Mouse (Mus musculus) spleen, postnatal 10 days (tissue): ENCODE measurements around the gene Prtn3.

ENCODE experiments used
- DNase-seq, 2 experiments: peaks; one replicate each; pipeline ENCODE4 v3.0.0; 2021 to 2022; ENCODE audit warnings: low spot score in 2 of 2

Gene Prtn3

DNA sequence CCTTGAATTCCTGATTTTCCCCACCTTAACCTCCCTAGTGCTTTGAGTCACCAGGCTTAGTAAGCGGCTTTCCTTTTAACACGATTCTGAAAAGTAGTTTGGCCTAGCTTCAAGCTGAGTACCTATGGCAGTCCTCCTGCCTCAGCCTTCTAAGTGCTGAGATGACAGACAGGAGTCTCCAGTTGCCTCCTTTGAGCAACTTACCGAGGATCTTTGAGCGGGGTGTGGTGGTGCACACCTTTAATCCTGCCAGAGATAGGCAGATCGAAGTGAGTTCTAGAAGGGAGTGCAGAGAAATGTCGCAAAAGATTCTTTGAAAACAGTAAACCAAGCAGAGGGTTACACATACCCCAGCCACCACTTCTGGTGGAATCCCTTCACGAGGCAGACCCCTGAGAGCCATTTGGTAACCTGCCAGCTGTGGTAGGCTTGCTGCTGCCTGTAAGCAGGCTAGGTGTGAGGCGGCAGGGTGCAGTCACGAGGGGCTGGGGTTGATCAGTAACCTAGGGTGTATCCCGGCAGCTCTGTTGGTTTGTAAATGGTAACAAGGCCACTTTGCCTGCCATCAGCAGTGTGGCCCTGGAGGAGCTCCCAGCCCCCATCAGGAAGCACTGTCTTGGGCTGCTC, 18.6 kb upstream of the Prtn3 start:
- DNase-seq = peak; percentile 47 to 55

DNA sequence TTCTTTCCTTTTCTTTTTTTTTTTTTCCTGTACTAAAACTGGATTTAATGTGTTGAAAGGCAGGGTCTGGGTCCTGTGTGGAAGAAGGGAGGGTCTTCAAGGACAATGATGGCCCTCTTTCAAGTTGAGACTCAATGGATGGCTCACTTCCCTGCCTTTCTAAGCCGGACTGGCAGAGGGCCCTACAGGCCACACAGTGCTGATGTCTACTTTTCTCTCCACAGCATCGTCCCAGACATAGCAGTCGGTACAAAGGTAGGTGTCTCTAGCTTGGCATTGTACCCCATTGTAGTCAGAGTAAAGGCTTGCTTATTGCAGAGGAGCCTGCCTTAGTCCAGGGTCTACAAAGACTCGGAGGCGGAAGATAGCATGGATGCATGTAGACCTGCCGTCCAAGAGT, 18.0 kb upstream of the Prtn3 start:
- DNase-seq = no peak

DNA sequence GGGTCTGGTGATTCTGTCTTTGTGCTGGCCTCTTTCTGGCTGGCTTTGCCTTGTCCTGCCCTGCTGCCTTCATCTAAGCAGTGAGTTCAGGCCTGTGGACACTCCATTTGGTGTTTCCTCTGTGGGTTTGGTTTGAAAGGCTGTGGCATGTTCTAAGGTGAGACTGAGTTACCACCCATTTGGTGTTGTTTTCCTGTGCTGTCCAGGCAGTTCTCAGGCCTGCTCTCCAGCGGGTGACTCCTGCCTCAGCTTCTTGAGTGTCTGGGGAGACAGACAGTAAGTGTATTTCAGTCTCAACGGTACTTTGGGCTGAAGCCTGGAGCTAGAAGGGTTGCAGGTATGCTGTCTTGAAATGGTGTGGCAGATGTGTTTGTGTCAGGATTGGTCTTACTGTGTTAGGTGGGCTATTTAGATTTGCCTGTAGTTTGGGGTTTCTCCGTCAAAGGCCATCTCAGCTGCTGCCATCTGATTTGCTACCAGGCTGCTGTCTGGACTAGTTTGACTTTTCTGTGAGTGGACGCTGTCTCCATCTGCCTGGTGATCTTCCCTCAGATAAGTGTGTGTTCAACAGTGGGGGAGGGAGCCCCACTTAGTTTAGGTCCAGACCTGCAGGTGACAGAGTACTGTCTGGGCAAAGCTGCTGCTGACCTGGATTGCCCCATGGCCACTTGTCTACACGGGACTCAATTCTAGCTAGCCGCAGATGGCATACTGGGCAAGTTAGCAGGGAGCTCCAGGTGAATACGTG, 17.4 kb upstream of the Prtn3 start:
- no peak for DNase-seq

DNA sequence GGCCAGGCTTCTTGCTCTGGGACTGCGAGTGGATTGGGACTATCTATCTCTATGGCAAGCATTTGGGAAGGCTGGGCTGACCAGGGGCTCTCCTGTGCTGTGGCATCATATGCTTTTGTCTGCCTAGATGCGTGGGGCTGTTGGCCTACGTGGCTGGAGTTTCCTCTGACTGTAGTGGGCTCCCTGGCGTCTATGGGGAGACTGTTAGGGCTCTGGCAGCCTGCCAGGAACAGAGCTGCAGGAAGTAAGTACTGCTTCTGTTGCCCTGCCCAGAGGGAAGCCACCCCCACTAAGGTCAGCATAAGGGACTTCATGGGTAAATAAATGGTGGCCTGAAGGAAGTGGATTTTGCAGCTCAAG, 16.8 kb upstream of the Prtn3 start:
- DNase-seq = peak; percentile 45 to 71

DNA sequence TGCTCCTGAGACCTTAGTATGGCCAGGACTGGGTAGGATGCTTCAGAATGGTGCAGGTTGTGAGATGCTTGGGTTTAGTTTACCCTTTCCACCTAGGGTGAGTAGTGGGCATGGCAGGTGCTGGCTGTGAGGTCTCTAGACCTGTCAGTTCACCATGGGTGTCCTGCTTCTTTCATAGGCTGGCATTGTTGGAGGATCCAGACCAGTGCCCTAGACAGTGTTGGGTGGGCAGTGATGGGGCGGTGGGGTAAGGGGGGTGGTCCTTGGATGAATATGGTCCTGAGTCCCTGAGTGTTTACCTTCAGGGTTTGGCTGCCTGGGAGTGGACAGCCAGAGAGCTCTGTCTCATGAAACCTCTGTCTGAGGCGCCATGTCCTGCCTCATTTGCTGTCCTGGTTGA, 16.4 kb upstream of the Prtn3 start:
- DNase-seq = no peak

DNA sequence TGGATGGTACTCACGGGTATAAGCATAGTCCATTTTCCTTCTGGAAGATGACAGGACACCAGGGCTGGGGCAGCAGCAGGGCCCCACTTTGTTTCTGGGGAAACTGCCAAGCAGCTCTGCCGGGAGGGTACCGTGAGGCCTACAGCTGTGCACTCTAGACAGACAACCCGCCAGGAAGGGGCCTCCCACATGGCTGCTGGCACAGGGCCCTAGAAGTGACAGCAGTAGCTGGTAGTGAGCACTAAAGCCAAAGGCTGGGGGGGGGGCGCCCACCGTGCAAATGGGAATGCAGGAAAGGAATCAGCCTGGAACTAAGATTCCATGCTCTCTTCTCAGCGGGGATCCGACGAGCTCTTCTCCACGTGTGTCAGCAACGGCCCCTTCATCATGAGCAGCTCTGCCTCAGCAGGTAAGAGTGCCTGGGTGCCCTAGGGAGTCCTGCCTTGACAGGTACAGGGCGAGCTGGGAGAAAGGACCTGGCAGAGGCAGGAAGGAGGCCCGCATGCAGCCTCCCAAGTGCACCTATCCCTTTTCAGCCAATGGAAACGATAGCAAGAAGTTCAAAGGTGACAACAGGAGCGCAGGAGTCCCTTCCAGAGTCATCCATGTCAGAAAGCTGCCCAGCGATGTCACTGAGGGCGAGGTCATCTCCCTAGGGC, 15.7 kb upstream of the Prtn3 start:
- no peak for DNase-seq

DNA sequence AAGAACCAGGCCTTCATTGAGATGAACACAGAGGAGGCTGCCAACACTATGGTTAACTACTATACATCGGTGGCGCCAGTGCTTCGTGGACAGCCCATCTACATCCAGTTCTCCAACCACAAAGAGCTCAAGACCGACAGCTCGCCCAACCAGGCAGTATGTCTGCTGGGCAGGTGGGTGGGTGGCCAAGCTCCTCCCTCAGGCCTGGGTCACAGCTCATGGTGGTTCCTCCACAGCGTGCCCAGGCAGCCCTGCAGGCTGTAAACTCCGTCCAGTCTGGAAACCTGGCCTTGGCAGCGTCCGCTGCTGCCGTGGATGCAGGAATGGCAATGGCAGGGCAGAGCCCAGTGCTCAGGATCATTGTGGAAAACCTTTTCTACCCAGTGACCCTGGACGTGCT, 15.2 kb upstream of the Prtn3 start:
- DNase-seq = no peak

DNA sequence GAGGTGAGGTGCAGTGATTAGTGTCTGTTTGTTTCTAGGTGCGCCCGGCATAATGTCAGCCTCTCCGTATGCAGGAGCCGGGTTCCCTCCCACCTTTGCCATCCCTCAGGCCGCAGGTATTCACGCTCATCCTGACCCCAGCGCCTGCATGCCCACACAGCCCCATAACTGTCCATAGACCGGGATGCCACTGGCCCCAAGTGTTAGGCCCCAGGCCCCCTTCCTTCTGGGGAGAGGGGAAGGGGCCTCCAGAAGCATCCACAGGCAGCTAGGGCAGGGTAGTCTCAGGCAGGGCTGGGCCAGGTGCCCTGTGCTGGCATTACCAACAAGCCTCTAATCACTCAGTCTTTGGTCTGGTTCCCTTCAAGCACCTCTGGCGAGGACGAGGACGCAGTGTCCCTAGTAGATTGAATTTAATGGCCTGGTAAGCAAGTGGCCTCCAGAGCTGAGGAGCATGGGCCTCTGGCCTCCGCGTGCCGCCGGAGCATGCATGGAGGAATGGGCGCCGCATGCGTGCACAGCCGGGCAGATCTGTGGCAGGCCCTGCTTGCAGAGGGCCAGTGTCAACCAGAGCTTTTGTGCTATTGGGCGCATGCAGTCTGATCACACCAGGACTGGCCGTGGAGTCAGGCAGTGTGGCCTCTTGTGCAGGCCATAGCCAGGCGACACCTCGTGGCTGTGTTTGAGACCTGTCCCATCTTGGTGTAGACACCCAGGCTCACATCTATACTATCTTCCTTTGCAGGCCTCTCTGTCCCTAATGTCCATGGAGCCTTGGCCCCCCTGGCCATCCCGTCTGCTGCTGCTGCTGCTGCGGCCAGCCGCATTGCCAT, 14.0 kb upstream of the Prtn3 start:
- DNase-seq = no peak

DNA sequence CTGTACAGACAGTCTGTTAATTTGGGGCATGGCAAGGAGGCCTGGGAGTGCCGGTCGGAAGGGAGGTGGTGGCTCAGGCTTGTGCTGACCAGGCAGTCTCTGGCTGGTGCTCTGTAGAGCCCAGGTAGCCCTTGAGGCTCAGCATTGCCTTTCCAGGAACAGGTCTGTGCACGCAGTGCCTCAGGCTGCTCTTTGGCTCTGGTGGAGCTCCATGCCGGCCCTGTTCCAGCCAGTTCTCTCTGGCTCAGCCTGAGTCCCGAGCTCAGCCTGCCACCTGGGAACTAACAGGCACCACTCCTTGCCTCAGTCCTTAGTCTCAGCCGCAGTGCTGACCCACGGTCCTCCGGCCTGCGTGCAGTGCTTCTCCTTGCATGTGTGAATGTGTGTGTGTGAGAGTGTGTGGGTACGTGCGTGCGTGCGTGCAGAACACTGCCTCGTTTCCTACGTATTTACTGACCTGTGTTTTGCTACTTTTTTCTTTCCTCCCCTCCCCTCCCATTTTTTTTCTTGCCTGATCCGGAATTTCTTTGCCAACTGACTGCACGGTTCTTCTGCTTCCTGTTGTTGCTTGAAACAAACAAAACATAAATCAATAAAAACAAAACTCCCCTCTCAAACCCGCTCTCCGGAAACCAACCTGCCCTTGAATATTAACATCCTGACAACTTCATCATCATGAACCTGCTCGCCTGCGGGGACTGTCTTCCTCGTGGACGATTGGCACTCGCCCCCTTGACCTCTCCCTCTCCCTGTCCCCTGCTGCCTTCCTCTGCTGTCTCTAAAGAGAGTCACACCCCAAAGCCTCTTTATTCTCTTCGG, 12.8 kb upstream of the Prtn3 start:
- DNase-seq = no peak

DNA sequence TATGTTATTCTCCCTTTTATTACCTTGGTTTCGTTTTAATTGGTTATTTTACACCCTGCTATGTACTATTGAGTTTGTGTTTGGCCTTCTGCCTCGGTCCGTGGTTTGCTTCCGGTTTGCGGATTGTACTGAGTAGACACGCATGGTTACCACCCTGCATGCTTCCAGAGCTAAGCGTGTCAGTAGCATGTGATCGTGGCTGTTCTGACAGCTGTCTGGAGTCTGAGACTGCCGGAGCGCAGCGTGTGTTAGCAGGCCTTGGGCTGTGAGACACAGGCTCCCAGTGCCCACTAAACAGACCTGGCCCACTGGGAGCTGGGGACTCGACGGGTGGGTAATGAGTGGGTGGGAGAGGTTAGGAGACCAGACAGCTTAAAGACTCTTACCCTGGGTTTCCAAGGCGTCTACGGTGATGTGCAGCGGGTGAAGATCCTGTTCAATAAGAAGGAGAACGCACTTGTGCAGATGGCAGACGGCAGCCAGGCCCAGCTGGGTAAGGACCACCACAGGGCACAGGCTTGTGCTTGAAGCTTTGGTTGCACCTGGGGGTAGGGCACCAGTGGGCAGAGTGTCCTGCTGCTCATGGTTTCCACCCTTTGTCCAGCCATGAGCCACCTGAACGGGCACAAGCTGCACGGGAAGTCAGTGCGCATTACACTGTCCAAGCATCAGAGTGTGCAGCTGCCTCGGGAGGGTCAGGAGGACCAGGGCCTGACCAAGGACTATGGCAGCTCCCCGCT, 12.1 kb upstream of the Prtn3 start:
- no peak for DNase-seq

DNA sequence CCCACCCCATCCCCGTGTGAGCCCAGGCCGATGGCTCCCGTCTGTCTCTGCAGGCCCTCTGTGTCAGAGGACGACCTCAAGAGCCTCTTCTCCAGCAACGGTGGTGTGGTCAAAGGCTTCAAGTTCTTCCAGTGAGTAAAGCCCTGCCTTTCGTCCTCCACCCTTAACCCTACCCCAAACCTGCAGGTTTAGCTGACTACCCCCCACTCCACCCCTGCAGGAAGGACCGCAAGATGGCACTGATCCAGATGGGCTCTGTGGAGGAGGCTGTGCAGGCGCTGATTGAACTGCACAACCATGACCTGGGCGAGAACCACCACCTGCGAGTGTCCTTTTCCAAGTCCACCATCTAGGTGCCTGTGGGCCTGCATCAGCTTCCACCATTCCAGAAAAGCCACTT, 11.4 kb upstream of the Prtn3 start:
- DNase-seq = no peak

DNA sequence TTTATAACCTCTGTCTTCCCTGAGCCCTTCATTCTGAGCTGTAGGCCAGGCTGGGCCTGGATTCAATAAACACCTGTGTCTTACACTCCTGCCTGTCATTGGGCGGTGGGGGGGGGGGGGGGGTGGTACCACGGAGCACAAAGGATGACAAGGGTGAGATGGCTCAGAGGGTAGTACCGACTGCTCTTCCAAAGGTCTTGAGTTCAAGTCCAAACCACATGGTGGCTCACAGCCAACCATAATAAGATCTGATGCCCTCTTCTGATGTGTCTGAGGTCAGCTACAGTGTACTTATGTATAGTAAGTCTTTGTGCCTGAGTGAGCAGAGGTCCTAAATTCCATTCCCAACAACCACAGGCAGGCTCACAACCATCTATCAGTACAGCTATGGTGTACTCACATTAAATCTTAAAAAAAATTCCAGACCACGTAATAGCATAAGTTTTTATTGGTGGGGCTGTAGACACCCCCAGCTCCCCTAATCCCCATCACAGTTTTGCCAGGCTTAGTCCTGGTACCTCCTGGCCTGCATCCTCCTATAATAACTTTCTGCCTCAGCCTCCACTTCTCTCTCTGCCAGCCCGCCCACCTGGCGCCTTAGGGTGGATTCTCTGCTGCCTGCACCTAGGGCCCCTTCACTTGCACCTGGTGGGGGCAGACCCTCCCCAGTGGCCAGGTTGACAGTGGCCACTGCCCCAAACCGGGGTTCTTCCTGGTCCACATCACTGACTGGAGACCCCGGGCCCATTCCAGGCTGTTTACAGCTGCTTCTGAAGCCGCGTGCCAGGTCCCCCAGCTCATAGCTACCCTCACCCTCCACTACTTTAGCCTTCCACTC, 9.7 kb upstream of the Prtn3 start:
- no peak for DNase-seq

DNA sequence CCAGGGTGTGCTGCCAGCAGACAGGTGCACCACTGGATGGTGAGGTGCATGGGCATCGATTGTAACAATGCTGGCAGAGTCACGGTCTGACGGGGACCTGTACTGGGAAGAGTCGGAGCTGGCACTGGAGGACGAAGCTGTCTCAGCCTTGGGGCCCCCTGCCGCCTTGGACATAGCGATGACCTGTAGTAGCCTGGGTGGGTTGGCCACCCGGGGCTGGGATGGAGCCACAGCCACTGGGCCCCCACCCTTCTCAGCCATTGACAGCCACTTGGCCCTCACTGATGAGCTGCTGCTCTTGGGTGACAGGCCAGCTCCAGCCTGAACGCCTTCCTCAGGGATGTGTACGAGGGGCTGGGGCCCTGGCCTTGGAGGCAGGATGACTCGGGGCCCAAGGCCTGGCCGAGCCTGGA, 9.1 kb upstream of the Prtn3 start:
- DNase-seq = no peak

DNA sequence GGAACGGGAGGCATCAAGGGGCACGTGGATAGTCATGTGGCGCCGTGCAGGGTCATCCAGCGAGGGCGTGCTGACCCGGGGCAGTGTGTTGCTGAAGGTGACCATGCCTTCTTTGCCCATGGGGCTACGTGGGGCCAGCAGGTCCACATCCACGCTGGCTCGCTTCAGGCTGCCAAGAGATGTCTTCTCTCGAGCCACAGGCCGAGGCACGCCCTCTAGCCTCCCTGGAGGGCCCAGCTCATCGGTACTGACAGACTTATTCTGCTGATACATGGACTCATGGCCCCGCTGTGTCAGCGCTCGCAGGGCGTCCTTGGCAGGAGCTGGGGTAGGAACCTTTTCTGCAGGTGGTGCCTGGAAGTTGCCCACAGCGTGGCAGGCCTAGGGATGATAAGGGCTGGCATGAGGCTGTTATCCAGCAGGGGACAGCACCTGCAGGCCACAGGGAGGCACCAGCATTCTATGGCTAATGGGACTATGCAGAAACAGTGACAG, 8.4 kb upstream of the Prtn3 start:
- DNase-seq = no peak

DNA sequence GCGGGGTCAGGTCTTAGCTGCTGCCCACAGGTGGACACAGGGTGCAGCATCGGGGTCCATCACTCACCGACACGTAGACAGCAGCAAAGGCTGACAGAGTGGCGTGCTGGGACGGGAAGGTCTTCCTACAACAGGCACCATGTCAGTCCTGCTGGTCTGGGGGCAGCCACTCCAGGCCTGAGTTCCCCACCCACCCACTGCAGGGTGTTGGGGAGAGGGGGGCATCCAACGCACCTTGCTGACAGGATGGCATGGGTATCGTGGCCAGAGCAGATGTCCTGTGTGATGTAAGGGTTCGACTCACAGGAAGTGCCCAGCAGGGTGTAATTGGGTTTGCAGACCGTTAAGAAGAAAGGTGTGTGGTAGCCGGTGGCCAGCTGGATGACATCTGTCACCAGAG, 7.7 kb upstream of the Prtn3 start:
- no peak for DNase-seq

DNA sequence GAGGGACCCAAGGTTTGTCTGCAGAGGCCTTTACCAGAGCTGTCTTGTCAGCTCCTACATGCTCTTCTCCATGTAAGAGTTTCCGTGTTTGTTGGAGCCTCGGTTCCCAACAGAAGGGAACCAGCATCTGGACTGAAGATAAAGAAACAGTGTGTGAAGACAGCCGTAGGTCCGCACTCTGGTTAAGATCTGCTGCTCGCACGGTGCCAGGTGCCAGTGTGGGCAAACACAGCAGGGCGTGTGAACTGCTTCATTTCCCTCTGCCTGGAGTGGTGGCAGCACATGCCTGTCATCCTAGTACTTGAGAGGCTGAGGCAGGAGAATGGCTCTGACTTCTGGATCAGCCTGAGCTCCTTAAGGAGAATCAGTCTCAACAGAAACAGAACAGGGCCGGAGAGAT, 2.4 kb upstream of the Prtn3 start:
- no peak for DNase-seq

DNA sequence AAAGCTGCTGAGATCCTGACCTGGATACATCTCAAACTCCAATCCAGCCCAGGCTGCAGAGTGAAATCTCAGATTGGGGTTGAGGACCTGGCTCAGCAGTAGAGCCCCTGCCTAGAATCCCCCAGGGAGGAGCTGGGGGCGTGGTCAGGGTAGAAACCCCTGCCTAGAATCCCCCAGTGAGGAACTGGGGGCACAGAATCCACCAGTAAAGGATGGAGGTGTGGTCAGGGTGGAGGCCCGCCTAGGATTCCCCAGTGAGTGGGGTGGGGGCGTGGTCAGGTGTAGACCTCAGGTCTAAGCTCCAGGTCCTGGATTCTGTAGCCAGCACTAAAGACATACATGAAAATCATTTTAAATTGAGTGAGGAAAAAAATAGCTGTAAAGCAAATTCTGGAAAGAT, 1.4 kb upstream of the Prtn3 start:
- no peak for DNase-seq

DNA sequence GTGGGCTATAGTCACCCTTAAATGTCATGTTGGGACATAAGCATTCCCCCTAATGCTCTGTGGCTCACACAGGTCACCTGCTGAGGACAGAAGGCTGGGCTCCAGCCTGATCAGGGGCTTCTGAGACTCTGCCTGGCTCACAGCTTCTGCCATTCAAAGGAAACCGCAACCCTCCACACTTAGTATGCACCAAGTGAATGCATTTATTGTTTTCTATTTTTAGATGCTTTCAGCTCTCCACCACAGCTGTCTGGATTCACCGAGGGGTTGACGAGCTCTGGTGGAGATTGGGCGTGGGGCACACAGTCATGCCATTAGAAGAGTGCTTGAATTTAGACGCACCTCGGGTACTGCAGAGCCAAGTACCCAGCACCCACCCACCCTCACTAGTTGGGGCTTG, 963 bp upstream of the Prtn3 start:
- no peak for DNase-seq

DNA sequence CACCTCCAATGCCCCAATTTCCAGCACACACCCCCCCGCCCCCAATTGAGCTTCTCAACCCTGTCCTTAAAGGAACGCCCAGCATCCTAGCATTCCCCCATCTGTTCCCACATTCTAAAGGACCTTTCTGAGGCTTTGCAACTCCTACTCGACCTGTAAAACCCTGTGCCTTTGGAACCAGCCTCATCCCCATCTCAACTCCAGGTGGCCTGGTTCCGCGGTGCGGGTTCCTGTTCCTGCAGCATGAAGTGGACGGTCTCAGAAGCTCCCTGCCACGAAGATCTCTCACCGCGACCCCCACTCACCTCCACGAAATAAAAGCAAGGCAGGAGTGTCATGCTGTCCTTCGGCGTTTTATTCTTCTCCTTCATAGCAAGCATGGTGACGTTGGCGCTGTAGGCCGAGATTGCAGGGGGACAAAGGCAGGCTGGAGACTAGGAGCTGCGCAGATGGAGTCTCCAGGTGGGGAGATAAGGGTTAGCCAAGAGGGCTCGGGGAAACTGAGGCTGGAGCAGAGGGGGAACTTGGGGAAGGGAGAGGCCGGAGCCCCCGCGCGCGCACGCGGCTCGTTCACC, 474 bp upstream of the Prtn3 start:
- no peak for DNase-seq
